Mouse (Mus musculus): Measurements from ENCODE around the gene Mxi1. TPM values are rescaled to one million over a fixed set of nuclear protein-coding genes. Genes with fewer than 3 reads are reported as not detected.

Gene Mxi1
- polyA plus RNA-seq (2012; rRNA removed) = 9.1 and 11.9 TPM in 2 replicates

GRCm38 (mm10) chr19:53310348-53310747 is at the start of gene Mxi1:
Mxi1 (plus strand) TSS chr19:53310518.

GRCm38 (mm10) chr19:53371666-53372065 is 61.3 kb downstream of the Mxi1 start, which contains the start of gene Gm10197:
Gm10197 (minus strand) TSS chr19:53371766.

GRCm38 (mm10) chr19:53390495-53391007 is 80.2 kb downstream of the Mxi1 start, which contains the start of gene Smndc1:
Smndc1 (minus strand) TSS chr19:53390578.

Other genes starting within 250 kb of the Mxi1 start
- gene Add3, start 170.1 kb upstream of the Mxi1 start, polyA plus RNA-seq (2012; rRNA removed) = 6.9 and 10.6 TPM in 2 replicates
- not detected in 2 replicates for gene Gm10197, start 61.2 kb downstream of the Mxi1 start, polyA plus RNA-seq (2012; rRNA removed)
- 0.88 and 1.6 TPM in 2 replicates for gene Smndc1, start 80.1 kb downstream of the Mxi1 start, polyA plus RNA-seq (2012; rRNA removed)
- gene Dusp5, start 218.6 kb downstream of the Mxi1 start, polyA plus RNA-seq (2012; rRNA removed) = 10.5 and 20.7 TPM in 2 replicates